Mouse (Mus musculus): ENCODE results near the gene Ccdc106. TPM values are rescaled to one million over a fixed set of nuclear protein-coding genes. Genes with fewer than 3 reads are reported as not detected.
"Not testable (repeated sequence)": the region's sequence is repeated elsewhere in the genome, so short reads cannot be mapped to it uniquely, and the experiment has no call there.

Ccdc106 gene
- polyA plus RNA-seq, 1 experiment from 2014 or later, result 38.4 TPM

- H3K4me1 ChIP-seq, result peaks cover 16% of the 10 kb centered on the region
- WGBS, result 91% methylated on average over 16 of the region's 16 CpGs
These were observed 3.0 kb upstream of the Ccdc106 start for GRCm38 (mm10) chr7:5017352-5017751.

GRCm38 (mm10) chr7:5017931-5018330 is 2.4 kb upstream of the Ccdc106 start:
- ATAC-seq (ENCODE audit: insufficient number of reproducible peaks, insufficient read depth, low FRiP score, low TSS enrichment), result no peak

More at GRCm38 (mm10) chr7:5017352-5017751, 3.0 kb upstream of the Ccdc106 start:
- no peak overlapping the region for H3K27ac ChIP-seq
- no peak overlapping the region for H3K4me3 ChIP-seq
- no peak for ATAC-seq (ENCODE audit: insufficient number of reproducible peaks, insufficient read depth, low FRiP score, low TSS enrichment)
- H3K4me2 ChIP-seq (replicated peaks), result no peak overlapping the region
- H3K36me3 ChIP-seq, result peaks cover 15% of the 10 kb centered on the region
- H3K9ac ChIP-seq, result no peak overlapping the region
- no peaks in the 10 kb centered on the region for H3K27me3 ChIP-seq
- no peaks in the 10 kb centered on the region for H3K9me3 ChIP-seq

GRCm38 (mm10) chr7:5019576-5019975 is 777 bp upstream of the Ccdc106 start:
- Histone ChIP-seq H3K9ac (peak overlapping the region; percentile 92; the same call in 1 of the 2 replicates), H3K36me3 (peaks cover 25% of the 10 kb centered on the region), H3K27ac (peak overlapping the region; percentile 98), H3K4me3 (peak overlapping the region; percentile 87), H3K4me1 (peaks cover 11% of the 10 kb centered on the region), H3K4me2 (replicated peaks) (peak overlapping the region; percentile 82)
- H3K9me3 ChIP-seq; H3K27me3 ChIP-seq; ATAC-seq (ENCODE audit: insufficient number of reproducible peaks, insufficient read depth, low FRiP score, low TSS enrichment): not testable (repeated sequence)
- 27% methylated on average over 8 of the region's 8 CpGs for WGBS

More at GRCm38 (mm10) chr7:5017931-5018330, 2.4 kb upstream of the Ccdc106 start:
- Histone ChIP-seq H3K4me3 (no peak overlapping the region), H3K9ac (no peak overlapping the region), H3K4me2 (replicated peaks) (no peak overlapping the region), H3K9me3 (no peaks in the 10 kb centered on the region), H3K27me3 (no peaks in the 10 kb centered on the region), H3K4me1 (peaks cover 16% of the 10 kb centered on the region), H3K27ac (no peak overlapping the region), H3K36me3 (peaks cover 14% of the 10 kb centered on the region)
- WGBS, result 95% methylated on average over 21 of the region's 21 CpGs

DNA sequence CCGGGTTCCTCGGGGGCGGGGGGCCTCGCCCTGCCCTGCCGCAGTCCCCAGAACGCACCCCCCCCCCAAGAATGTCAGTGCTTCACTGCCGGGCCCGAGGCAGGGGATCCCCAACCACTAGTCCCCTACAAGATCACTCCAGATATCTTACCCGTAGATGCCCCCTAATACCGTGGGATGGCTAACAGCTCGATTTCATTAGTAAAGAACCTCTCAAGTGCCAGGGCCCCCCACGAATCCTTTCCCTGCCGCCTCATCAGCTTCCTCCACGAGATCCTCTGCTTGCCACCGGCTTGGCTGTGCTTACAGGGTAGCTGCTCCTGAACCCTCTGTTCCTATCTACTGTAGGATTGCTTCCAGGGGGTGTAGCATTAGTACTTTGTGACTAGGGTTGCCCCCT is 332 bp downstream of the Ccdc106 start:
- H3K36me3 ChIP-seq, result peaks cover 33% of the 10 kb centered on the region
- 0% methylated on average over 11 of the region's 15 CpGs for WGBS
- peak; percentile 5 for ATAC-seq (ENCODE audit: insufficient number of reproducible peaks, insufficient read depth, low FRiP score, low TSS enrichment)

GRCm38 (mm10) chr7:5021197-5021596 is 844 bp downstream of the Ccdc106 start:
- Histone ChIP-seq H3K9ac (peak overlapping the region; percentile 92), H3K4me3 (peak overlapping the region; percentile 87), H3K36me3 (peaks cover 37% of the 10 kb centered on the region), H3K4me2 (replicated peaks) (peak overlapping the region; percentile 82), H3K27ac (peak overlapping the region; percentile 98), H3K9me3 (no peaks in the 10 kb centered on the region), H3K4me1 (peaks cover 7% of the 10 kb centered on the region), H3K27me3 (no peaks in the 10 kb centered on the region)
- no peak for ATAC-seq (ENCODE audit: insufficient number of reproducible peaks, insufficient read depth, low FRiP score, low TSS enrichment)
- 49% methylated on average over 5 of the region's 5 CpGs for WGBS

More for the DNA sequence above, 332 bp downstream of the Ccdc106 start:
- Histone ChIP-seq H3K9me3 (no peaks in the 10 kb centered on the region), H3K4me3 (peak overlapping the region; percentile 87), H3K4me1 (peaks cover 11% of the 10 kb centered on the region), H3K9ac (peak overlapping the region; percentile 92), H3K27me3 (no peaks in the 10 kb centered on the region), H3K4me2 (replicated peaks) (peak overlapping the region; percentile 82), H3K27ac (peak overlapping the region; percentile 98)

- Histone ChIP-seq H3K4me3 (no peak overlapping the region), H3K9me3 (peaks cover 49% of the 10 kb centered on the region), H3K27me3 (no peaks in the 10 kb centered on the region), H3K4me2 (replicated peaks) (no peak overlapping the region), H3K9ac (no peak overlapping the region), H3K36me3 (peaks cover 92% of the 10 kb centered on the region), H3K27ac (no peak overlapping the region), H3K4me1 (no peaks in the 10 kb centered on the region)
- WGBS, result 95% methylated on average over 22 of the region's 22 CpGs
- ATAC-seq (ENCODE audit: insufficient number of reproducible peaks, insufficient read depth, low FRiP score, low TSS enrichment), result no peak
These were observed 9.2 kb downstream of the Ccdc106 start for GRCm38 (mm10) chr7:5029543-5029942.

- ATAC-seq (ENCODE audit: insufficient number of reproducible peaks, insufficient read depth, low FRiP score, low TSS enrichment), result no peak
- 92% methylated on average over 21 of the region's 21 CpGs for WGBS
- Histone ChIP-seq H3K9ac (no peak overlapping the region), H3K4me1 (no peaks in the 10 kb centered on the region), H3K4me3 (peak overlapping the region; percentile 5; the same call in 1 of the 2 replicates), H3K27ac (no peak overlapping the region), H3K9me3 (peaks cover 49% of the 10 kb centered on the region), H3K27me3 (no peaks in the 10 kb centered on the region), H3K36me3 (peaks cover 92% of the 10 kb centered on the region), H3K4me2 (replicated peaks) (no peak overlapping the region)
These were observed 9.6 kb downstream of the Ccdc106 start for GRCm38 (mm10) chr7:5029946-5030345.

DNA sequence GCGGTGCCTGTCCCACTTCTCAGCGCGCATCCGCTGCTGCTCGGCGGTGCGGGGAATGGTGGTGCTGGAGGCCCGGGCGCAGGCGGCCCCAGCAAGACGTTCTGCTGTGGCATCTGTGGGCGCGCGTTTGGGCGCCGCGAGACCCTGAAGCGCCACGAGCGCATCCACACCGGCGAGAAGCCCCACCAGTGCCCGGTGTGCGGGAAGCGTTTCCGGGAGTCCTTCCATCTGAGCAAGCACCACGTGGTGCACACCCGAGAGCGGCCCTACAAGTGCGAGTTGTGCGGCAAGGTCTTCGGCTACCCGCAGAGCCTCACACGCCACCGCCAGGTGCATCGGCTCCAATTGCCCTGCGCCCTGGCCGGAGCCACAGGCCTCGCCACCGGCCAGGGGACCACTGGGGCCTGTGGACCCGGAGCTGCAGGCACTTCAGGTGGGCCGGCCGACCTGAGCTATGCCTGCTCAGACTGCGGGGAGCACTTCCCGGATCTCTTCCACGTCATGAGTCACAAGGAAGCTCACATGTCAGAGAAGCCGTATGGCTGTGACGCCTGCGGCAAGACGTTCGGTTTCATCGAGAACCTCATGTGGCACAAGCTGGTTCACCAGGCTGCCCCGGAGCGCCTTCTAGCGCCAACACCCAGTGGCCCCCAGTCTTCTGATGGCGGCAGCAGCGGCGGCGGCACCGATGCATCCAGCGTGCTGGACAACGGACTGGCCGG is 10.4 kb downstream of the Ccdc106 start:
- Histone ChIP-seq H3K9ac (no peak overlapping the region), H3K27ac (no peak overlapping the region), H3K36me3 (peaks cover 96% of the 10 kb centered on the region), H3K27me3 (no peaks in the 10 kb centered on the region), H3K9me3 (peaks cover 54% of the 10 kb centered on the region), H3K4me2 (replicated peaks) (no peak overlapping the region), H3K4me3 (peak overlapping the region; percentile 5; the same call in 1 of the 2 replicates), H3K4me1 (no peaks in the 10 kb centered on the region)
- WGBS, result 86% methylated on average over 63 of the region's 63 CpGs
- ATAC-seq (ENCODE audit: insufficient number of reproducible peaks, insufficient read depth, low FRiP score, low TSS enrichment), result no peak

DNA sequence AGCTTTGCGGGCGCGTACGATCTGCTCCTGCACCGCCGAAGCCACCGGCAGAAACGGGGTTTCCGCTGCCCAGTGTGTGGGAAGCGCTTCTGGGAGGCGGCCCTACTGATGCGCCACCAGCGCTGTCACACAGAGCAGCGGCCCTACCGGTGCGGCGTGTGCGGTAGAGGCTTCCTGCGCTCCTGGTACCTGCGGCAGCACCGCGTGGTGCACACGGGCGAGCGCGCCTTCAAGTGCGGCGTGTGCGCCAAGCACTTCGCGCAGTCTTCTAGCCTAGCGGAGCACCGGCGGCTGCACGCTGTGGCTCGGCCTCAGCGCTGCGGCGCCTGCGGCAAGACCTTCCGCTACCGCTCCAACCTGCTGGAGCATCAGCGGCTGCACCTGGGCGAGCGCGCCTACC is 11.1 kb downstream of the Ccdc106 start:
- no peak overlapping the region for H3K9ac ChIP-seq
- 79% methylated on average over 46 of the region's 46 CpGs for WGBS
- H3K9me3 ChIP-seq, result peaks cover 59% of the 10 kb centered on the region
- H3K27me3 ChIP-seq, result no peaks in the 10 kb centered on the region
- H3K4me2 ChIP-seq (replicated peaks), result no peak overlapping the region
- no peak overlapping the region for H3K27ac ChIP-seq
- no peaks in the 10 kb centered on the region for H3K4me1 ChIP-seq
- peaks cover 95% of the 10 kb centered on the region for H3K36me3 ChIP-seq
- H3K4me3 ChIP-seq, result 0 out of 2 replicates have a peak overlapping the region, but pooled peaks have one; percentile 6
- no peak for ATAC-seq (ENCODE audit: insufficient number of reproducible peaks, insufficient read depth, low FRiP score, low TSS enrichment)

DNA sequence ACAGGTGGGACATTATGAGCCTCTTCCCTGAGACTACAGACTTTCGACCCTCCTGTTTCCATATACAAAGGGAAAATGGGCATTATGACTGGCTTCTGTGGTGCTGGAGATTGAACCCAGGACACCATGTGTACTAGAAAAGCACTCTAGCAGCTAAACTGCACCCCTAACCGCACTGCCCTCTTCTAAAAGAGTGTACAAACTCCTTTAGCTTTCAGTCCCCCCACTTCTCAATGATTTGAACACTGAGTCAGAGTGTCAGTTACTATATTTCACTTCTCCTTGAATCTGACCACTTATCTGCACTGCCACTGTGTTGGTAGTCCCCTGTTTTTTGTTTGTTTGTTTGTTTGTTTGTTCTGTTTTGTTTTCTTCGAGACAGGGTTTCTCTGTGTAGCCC is 13.5 kb downstream of the Ccdc106 start, which contains the start of gene 4632433K11Rik:
4632433K11Rik (plus strand) TSS at position 301 of the 400 bp plus-strand sequence.
- Histone ChIP-seq H3K27me3 (no peaks in the 10 kb centered on the region), H3K4me3 (no peak within 1 kb of the TSS), H3K4me1 (no peaks in the 10 kb centered on the region), H3K9me3 (peaks cover 56% of the 10 kb centered on the region), H3K4me2 (replicated peaks) (no peak within 1 kb of the TSS), H3K9ac (no peak within 1 kb of the TSS), H3K27ac (no peak within 1 kb of the TSS), H3K36me3 (peaks cover 79% of the 10 kb centered on the region)
- WGBS, result 91% methylated on average over 3 of the region's 3 CpGs
- ATAC-seq (ENCODE audit: insufficient number of reproducible peaks, insufficient read depth, low FRiP score, low TSS enrichment), result no peak

- WGBS, result 94% methylated on average over 17 of the region's 17 CpGs
- Histone ChIP-seq H3K4me1 (peaks cover 6% of the 10 kb centered on the region; the same call in 1 of the 2 replicates), H3K27me3 (no peaks in the 10 kb centered on the region), H3K9ac (no peak overlapping the region), H3K36me3 (peaks cover 61% of the 10 kb centered on the region), H3K27ac (no peak overlapping the region), H3K4me3 (no peak overlapping the region), H3K9me3 (peaks cover 38% of the 10 kb centered on the region), H3K4me2 (replicated peaks) (no peak overlapping the region)
- no peak for ATAC-seq (ENCODE audit: insufficient number of reproducible peaks, insufficient read depth, low FRiP score, low TSS enrichment)
These were observed 15.3 kb downstream of the Ccdc106 start for GRCm38 (mm10) chr7:5035628-5036027.

- Histone ChIP-seq H3K27ac (no peak overlapping the region), H3K27me3 (no peaks in the 10 kb centered on the region), H3K9ac (no peak overlapping the region), H3K9me3 (peaks cover 33% of the 10 kb centered on the region), H3K4me3 (no peak overlapping the region), H3K36me3 (peaks cover 56% of the 10 kb centered on the region), H3K4me2 (replicated peaks) (no peak overlapping the region), H3K4me1 (peaks cover 6% of the 10 kb centered on the region; the same call in 1 of the 2 replicates)
- 92% methylated on average over 9 of the region's 9 CpGs for WGBS
- ATAC-seq (ENCODE audit: insufficient number of reproducible peaks, insufficient read depth, low FRiP score, low TSS enrichment), result no peak
These were observed 15.8 kb downstream of the Ccdc106 start for GRCm38 (mm10) chr7:5036136-5036535.
